Mouse (Mus musculus) cerebellum, adult 11 months (tissue): ENCODE measurements around the gene Sfswap.
"Not testable (repeated sequence)": the region's sequence is repeated elsewhere in the genome, so short reads cannot be mapped to it uniquely, and the experiment has no call there.

Source experiments
- DNase-seq: peaks from one replicate; pipeline ENCODE4 v3.0.0; 2022

Sfswap gene

DNA sequence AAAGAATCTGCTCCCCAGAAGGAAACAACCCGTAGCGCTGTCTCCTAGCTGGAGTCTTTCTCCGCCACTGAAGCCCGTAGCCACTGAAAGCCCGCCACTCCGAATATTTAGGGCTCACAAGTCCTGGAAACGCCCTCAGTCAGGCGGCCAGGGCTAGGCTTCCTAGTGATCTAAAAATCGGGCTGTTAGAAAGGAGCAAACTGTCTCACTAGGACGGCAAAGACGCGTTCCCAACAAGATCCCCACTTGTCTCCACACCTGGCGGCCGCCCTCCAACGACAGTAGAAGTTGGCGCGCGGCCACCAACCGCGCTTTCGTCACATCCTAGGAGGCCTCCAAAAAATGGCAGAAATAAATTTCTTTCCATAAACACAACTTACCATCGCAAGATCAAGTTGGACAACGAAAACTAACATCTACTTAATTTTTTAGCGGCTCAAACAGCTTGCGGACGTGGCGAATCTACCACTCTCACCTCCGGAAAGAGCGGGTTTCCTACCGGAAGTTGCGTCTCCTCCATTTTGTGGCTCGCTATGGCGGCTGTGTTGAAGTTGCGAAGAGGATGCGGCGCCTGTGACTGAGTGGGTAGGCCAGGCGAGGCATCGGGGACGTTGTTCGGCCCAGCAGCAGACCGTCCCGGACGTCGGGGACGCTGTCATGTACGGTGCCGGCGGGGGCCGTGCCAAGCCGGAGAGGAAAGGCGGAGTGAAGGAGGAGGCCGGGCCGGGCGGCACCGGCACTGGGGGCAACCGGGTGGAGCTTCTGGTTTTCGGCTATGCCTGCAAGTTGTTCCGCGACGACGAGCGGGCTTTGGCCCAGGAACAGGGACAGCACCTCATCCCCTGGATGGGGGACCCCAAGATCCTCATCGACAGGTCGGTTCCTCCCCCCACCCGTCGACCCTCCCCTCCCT lies at the start of gene Sfswap:
TSS of gene Sfswap (plus strand) at position 500 of the 913 bp plus-strand sequence.
- DNase-seq = peak; percentile 80

DNA sequence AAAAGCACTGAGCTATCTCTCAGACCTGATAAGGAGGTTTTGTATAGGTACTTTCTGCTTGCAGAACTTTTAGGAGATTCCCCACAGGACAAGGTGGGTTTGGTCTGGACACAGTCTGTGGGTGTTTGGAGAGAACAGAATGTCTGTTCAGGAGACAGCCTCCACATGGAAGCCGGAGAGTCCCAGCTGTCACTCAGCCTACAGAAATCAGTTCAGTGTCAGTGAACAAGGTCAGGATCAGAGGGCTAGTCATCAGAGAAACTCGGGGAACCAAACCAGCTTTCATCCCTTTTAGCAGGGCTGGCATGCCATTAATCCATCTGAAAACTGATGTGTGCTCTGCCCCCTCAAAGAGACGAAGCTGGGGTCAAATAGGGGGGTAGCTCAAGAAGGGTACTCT lies 48.5 kb upstream of the Sfswap start:
- DNase-seq = no peak

DNA sequence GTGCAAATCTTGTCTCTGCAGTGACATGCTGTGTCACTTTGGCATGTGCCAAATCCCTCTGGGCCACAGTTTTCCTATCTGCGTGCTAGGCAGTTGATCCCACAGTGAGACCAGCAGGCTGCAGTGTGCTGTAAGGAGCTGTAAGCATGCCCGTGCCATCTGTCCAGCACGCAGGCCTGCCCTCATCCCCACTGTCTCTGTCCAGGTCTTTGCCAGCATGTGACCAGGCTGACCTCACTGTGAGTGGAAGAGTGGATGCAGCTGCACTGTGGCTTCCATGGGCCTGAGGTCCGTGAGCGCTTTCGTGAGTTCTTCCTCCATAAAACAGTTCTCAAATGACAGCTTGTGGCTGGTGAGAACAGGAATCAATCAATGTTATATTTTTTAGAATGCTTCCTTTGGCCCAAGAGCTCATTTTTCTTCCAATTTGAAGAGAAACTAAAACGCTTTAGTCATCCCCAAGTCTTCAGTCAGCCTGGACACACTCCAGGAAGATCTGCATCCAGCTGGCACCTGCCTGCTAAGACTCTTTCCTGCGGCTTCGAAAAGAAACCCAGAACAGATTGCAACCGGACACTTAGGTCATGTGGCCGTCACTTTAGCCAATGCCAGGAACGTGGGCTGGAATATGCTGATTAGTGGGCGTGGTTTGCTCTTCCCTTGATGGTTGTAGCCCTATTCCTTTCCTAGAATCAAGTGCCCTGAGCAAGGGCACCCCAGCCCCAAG lies 46.1 kb upstream of the Sfswap start:
- DNase-seq = peak; percentile 86

DNA sequence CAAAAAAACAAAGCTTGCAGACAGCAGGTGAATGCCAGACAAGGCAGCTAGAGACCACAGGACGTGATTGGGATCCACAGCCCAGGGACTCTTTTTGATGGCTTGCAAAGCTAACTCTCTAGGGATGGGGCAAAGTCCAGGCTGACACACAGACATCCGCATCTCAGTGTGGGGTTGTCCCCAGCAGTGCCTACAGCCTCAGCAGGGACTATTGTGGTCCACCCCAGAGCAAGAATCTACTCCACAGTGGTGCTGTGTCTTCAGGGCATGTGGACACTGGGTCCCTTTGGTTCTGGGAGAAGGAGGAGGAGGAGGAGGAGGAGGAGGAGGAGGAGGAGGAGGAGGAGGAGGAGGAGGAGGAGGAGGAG lies 45.5 kb upstream of the Sfswap start:
- no peak for DNase-seq

DNA sequence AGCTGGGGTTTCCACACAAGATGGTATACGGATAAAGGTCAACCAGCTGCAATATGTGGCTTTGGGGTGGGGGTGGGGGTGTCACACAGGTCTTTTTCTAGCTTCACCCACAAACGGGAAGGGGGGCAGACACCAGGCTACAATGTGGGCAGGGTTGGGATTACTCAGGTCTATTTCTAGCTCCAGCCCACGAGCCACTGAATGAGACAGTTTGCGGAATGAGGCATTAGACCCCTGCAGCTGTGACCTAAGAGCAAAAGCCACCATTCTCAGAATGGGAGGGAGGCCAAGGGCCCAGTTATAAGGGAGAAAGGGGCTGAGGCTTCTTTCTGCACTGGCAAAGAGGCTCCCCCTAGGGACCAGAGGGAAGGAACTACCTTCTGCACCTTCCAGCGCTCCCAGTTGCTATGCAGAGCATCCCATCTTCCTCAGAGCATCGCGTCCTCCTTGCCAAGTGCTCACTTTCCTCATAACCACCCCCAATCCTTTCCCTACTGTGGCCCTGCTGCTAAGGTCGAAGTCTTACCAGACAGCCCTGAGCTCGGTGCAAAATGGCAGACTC lies 44.4 kb upstream of the Sfswap start:
- no peak for DNase-seq

DNA sequence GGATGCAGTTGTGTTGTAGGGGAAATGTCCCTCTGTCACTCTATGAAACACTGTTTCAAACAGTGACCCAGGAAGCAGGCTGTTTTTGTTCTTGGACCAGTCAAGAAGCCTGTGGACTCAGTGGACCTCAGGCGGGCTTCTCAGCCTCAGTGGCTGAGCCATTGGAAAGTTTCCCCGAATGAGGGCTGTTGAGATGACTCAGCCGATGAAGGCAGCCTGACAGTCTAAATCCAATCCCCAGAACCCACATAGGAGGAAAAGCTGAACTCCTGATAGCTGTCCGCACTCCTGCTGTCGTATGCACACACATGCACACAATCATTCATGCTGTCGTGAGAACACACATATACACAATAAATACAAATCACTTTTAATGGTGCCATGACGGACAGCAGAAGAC lies 42.9 kb upstream of the Sfswap start:
- no peak for DNase-seq

DNA sequence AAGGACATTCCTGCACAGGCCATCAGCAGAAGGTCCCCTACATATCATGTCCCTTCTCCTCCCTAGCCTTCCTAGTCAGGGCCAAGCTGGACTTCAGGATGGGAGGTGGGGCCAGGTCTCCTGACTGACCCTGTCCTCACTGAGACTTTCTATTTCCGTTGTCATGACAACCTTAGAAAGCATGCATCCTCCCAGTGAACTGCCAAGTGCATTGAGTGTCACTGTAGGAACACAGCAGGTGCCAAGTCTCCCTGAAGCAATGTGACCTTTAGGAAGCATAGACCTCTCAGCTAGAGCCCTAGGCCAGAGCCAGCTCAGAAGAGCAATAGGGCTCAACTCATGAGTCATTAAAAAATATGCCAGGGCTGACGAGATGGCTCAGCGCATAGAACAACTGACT lies 42.5 kb upstream of the Sfswap start:
- no peak for DNase-seq

DNA sequence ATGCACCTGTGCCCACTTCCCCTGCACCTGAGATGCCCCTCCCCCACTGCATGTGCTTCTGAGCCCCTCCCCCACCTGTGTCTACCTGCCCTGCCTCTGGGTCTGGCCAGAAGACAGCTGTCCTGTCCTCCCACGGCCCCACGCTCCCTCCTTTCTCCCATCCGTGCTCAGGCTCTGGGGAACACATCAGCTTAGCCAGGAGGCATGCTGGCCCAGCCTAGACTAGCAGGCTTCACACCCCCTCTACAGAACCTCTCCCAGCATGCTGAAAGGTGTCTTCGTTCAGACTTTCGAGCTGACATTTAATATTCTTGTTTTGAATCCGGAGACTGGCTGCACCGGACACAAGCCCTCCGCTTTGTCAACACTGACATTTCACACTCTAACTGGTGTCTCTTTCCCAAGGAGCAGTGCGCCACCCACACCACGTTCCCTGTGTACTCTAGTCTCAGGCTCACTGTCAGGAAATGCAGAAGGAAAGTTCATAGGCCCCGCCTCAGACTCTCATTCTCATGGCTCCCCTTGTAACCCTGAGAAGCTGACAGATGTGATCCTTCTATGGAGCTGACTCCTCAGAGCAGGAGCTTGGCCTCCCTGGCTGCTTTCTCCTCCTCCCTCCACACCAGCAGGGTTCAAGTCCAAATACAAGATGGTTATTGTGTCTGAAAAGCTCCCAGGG lies 40.1 kb upstream of the Sfswap start:
- DNase-seq = no peak

DNA sequence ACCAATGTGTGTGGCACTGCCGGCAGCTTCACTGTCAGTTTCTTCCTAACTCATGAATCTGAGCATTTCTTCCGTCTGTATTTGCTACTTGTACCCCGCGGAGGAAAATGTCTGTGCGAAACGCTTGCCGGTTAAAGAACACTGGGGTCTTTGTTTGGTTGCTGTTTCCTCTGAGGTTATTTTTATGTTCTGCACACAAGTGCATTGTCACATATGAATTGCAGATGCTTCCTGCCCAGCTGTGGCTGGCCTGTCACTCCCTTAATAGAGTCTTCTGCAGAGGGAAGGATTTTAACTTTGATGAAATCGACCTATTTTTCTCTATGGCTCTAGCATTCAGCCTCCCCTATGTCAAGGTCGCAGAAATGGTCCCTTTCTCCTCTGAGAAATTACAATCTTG lies 37.4 kb upstream of the Sfswap start:
- DNase-seq = not testable (repeated sequence)

DNA sequence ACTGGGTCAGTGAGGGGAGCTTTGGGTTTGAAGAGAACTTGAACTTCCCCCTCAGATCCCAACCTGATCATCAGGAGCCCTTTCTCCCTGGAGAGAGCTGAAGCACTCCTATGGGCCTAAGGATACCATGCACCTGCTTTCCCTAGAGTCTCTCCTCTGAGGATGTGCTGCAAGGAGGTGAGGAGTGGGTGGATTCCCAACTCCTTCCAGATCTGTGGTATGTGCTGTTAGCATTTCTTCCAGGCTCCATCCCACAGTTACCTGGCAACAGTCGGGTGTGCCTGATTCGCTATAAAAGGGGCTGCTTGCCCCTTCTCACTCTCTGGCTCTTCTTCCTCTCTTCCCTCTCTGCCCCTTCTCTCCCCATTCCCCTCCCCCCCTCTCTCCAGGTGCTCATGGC lies 35.2 kb upstream of the Sfswap start:
- no peak for DNase-seq

DNA sequence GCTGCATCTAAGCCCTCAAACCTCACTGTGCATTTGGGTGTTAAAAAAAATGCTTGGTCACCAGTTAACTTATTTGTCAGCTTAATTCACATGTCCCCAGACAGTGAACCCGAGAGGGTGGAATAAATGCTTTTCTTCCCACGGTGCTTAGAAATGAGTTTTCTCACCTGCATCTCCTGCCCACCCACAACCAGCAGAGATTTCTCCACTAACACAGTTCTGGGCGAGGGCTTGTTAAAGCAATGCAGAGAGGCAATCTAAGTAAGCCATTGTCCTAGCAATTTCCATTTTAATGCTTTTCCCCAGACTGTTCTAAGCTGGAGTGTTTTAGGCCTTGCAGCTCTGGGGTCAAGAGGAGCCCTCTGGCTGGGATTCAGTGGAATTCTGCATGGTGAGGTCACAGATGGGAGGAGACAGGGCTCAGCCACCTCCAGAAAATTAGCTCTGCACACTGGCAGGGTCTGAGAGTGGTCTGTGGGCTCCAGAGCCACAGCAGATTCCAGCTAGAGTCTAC lies 25.4 kb upstream of the Sfswap start:
- DNase-seq = no peak

DNA sequence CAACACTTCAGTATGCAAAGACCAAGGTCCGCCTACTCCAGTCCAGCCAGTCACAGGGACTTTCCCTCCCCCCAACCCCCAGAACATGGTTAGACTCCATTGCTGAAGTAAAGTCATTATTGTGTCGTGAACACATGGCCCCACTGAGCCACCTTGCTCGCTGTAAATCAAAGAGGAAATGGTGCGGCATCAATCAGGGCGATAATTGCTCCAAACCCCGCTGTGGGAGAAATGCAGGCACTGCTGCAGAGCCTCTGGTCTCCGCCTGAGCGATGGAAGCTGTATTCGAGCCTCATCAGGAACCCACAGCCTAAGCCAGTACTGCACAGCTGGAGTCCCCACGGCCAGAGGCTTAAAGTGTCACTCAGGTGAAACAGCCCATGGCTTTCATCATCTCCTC lies 11.1 kb upstream of the Sfswap start:
- no peak for DNase-seq

DNA sequence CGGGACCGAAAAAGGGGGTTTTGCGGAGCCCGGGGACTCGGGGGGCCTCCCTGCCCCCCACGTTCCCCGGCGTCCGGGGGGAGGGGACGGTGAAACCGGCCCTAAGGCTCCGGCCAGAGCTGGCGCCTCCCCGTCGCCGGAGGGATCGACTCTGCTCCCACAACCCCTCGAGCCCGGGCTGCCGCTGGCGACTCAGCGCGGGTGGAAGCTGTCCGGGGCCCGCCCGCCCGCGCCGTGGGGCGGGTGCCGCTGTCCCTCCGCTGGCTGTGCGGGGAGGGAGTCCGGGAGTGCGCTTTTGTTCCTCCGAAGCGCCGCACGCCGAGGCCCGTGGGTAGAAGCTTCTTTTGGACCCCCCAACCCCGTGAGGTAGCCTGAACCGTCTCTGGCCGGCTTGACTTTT lies 650 bp downstream of the Sfswap start:
- DNase-seq = no peak

DNA sequence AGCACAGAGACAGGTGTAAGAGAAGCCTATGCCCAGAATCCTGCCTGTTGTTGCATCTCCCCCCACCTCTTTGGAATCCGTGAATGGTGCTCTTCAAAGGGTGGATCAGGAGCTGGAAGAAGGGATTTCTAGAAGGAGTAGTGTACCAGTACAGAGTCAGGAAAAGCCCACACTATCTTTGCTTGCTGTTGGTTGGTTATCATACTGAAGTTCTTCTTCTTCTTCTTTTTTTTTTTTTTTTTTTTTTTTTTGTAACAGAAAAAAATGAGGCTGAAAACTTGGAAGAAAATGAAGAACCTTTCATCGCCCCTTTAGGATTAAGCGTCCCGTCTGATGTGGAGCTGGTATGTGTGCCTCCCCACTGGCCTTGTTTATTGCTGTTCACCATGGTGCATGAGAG lies 5.9 kb downstream of the Sfswap start:
- DNase-seq = no peak

DNA sequence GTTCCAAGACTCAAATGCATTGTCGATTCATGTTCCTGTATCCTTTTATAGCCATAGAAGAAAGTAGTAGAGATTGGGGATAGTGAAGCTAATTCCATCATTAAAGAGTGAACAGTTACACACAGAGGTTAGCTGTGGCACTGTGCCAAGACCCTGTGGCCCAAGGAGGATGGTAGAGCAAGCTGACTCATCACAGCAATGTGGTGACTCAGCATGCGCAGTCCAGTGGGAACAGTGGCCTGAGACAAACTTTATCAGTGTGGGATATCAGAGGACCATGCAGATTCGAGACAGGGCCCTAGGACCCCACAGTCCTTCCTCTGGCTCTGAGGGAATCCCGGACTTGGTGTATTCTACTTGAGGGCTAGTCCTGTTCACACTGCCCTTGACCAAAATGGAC lies 17.2 kb downstream of the Sfswap start:
- DNase-seq = peak; percentile 57

DNA sequence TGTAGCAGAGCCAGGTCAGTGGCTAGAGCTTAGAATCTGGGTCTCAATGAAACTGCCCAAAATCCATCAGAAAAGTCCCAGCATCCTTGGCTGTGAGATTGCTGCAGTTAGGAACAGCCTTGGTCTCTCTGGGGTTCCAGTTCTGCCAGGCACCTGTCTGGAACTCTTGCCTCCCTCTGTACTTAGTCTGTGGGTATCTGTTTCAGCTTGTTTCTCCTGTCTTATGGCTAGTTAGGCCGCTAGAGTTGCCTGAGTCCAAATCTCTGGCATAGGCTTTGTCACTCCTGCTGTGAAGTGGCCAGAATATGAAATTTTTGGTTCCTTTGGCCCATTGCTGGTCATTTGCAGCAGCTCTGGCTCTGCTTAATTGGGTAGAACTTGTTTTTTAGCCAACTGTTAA lies 17.8 kb downstream of the Sfswap start:
- peak; percentile 45 for DNase-seq

DNA sequence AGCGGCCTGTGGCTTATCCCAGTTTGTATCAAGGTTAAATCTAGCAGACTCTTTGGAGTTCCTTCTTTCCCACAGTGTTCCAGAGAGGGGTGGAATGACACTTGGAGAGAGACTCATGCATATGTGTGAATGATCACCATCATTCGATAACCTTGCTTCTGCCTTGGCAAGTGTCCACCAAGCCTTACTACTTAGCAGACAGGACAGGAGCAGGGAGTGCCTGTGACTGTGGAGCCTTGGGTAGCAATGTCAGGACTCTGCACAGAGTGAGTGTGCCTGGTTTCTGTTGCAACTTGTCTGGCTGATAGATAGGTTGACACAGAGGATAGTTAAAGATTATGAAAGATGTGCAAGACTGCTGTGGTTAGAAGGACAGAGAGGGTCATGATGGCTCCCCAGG lies 18.6 kb downstream of the Sfswap start:
- no peak for DNase-seq

DNA sequence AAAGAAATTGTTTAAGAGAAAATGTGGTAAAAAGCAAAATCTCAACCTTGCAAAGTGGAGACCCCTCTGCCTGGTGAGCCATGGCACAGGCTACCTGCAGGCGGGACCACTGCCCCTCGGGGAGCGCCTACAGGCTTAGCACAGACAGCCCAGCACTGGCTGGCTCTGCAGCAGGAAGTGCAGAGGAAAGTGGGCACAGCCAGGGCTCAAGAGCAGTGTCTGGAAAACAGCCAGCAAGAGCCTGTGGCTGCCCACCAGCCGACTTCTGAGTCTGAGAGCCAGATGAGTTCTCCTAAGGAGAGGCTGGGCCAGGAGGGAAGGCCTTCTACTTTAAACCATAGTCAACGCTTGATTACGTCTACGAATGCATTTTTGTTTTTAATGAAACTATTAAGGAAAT lies 20.5 kb downstream of the Sfswap start:
- no peak for DNase-seq

DNA sequence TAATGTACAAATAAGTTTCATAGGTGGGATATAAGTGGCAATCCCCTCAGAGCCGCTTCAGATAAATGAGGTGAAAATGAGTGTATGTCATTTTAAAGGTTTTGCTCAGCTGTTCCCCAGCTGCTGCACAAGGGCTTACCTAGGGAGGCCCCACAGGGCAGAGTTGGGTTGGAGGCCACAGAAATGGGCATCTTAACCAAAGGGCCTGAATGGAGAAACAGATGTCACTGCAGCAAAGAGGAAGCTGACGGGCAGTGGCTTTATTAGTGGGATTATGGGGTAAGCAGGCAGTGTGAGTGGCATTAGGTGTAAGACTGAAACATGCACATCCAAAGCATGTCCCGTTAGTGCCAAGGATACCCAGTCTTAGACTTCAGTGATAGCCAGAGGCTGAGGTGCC lies 20.9 kb downstream of the Sfswap start:
- no peak for DNase-seq

DNA sequence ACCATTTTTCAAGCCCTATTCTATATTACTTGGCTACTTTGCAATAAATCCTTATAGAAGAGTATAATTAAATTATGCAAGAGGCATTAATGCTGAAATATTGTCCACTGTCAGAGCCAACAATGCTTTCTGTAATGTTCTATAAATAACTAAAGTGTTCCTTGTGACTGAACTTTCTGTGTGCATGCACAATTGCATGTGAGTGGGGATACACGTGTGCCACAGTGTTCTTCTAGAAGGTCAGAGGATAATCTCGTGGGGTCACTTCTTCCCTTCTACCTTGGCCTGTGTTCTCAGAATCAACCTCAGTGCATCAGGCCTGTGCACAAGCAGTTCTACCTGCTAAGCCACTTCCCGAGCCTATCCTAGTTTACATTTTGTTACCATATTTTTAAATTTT lies 22.1 kb downstream of the Sfswap start:
- DNase-seq = no peak

DNA sequence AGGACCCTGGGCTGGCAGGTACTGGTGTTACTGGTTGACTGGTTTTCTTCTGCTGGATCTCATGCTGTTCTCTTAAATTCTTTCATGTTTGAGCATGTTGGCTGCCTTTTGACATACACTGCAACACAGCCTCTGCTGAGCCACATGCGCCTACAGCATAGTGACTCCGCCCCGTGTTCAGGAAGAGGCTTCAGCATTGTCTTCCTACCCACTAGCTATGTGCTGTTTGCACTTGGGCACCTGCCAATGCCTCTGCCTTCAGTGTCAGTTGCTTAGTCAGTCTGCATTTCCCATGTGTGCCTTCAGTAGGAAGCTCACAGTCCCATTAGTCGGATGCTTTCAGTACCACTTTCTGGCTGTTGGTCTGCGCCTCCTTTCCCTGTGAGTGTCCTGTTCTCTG lies 23.7 kb downstream of the Sfswap start:
- DNase-seq = no peak

DNA sequence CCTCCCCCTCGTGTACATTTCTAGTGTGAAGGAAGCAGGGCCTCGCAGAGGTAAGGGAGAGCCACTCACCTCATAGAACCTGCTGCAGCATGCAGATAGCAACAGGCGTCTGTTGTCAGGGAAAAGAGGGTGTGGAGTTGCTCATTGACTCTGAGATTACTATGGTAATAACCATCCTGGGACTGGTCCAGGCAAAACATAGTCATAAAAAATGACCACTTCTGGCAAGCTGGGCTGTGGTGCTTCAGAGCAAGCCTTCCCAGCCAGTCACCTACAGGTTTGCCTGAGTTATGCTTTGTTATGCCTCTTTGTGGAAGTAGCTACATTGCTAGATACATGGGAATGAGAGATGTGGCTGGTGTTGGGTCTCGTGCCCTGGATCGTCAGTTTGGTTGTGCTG lies 26.1 kb downstream of the Sfswap start:
- no peak for DNase-seq

DNA sequence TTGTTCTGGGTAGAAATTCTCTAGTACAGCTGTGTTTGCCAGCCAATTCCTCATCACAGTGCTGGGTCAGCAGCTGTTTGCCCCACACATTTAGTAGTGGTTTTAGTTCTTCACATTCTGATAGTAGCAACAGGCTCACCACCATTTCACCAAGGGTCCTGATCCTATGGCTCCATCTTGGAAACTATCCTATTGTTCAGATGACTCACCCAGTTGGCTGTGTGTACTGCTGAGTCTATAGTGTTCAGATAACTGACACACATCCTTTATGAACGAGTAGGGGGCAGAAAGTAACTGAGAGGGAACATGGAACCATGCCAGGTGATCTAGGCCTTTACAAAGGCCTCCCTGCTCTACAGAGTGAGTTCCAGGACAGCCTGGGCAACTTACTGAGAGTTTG lies 28.6 kb downstream of the Sfswap start:
- DNase-seq = no peak
